Mouse (Mus musculus) c-Kit-negative CD71-positive TER-119-positive erythroid progenitor cells, embryonic 14.5 days (primary cell): ENCODE data around the gene Adamts14.

Experiments used
- DNase-seq: peaks from one replicate; pipeline ENCODE4 v3.0.0-alpha.2; 2013; ENCODE audit warnings: low read depth, low spot score

The Adamts14 gene

GRCm38 (mm10) chr10:61273081-61273843 lies at the start of gene Adamts14:
Gene Adamts14 (minus strand): TSS chr10:61273438.
- DNase-seq, result no peak

GRCm38 (mm10) chr10:61318527-61318926 lies 45.3 kb upstream of the Adamts14 start:
- DNase-seq, result no peak

- DNase-seq, result no peak
Measured at GRCm38 (mm10) chr10:61315324-61315880, 42.2 kb upstream of the Adamts14 start.

GRCm38 (mm10) chr10:61313750-61314149 lies 40.5 kb upstream of the Adamts14 start:
- DNase-seq, result no peak

- no peak for DNase-seq
Measured at GRCm38 (mm10) chr10:61312754-61313153, 39.5 kb upstream of the Adamts14 start.

- no peak for DNase-seq
Measured at GRCm38 (mm10) chr10:61312159-61312558, 38.9 kb upstream of the Adamts14 start.

GRCm38 (mm10) chr10:61308706-61309320 lies 35.6 kb upstream of the Adamts14 start:
- DNase-seq, result no peak

- DNase-seq, result no peak
Measured at GRCm38 (mm10) chr10:61305928-61306590, 32.8 kb upstream of the Adamts14 start.

GRCm38 (mm10) chr10:61304046-61304445 lies 30.8 kb upstream of the Adamts14 start:
- no peak for DNase-seq

GRCm38 (mm10) chr10:61300996-61301395 lies 27.8 kb upstream of the Adamts14 start:
- no peak for DNase-seq

- no peak for DNase-seq
Measured at GRCm38 (mm10) chr10:61297477-61297876, 24.2 kb upstream of the Adamts14 start, which contains the start of gene Prf1. Gene Prf1 (plus strand): TSS chr10:61297833.

- no peak for DNase-seq
Measured at GRCm38 (mm10) chr10:61296713-61297445, 23.6 kb upstream of the Adamts14 start.

GRCm38 (mm10) chr10:61294242-61294641 lies 21.0 kb upstream of the Adamts14 start:
- no peak for DNase-seq

GRCm38 (mm10) chr10:61290479-61290878 lies 17.2 kb upstream of the Adamts14 start:
- no peak for DNase-seq

GRCm38 (mm10) chr10:61290016-61290415 lies 16.8 kb upstream of the Adamts14 start:
- DNase-seq, result no peak

GRCm38 (mm10) chr10:61286246-61286645 lies 13.0 kb upstream of the Adamts14 start:
- no peak for DNase-seq

GRCm38 (mm10) chr10:61285271-61285670 lies 12.0 kb upstream of the Adamts14 start:
- DNase-seq, result no peak

GRCm38 (mm10) chr10:61284309-61284708 lies 11.1 kb upstream of the Adamts14 start:
- no peak for DNase-seq

GRCm38 (mm10) chr10:61281115-61281514 lies 7.9 kb upstream of the Adamts14 start:
- DNase-seq, result no peak

- no peak for DNase-seq
Measured at GRCm38 (mm10) chr10:61277918-61278674, 4.9 kb upstream of the Adamts14 start.

- DNase-seq, result no peak
Measured at GRCm38 (mm10) chr10:61277051-61277450, 3.8 kb upstream of the Adamts14 start.
